Mouse (Mus musculus) liver, embryonic 14.5 days (tissue): ENCODE results near the gene Lsmem1.

ENCODE experiments used
- CTCF ChIP-seq: IDR thresholded peaks from 2 replicates; pipeline ENCODE4 v1.5.1; 2016; ENCODE audit warnings: antibody characterized with exemption, low read depth, control low read depth
- EP300 ChIP-seq: IDR thresholded peaks from 2 replicates; pipeline ENCODE4 v1.6.1; 2016; ENCODE audit warnings: antibody characterized with exemption, low read depth

- TF ChIP-seq CTCF (no peak), EP300 (no peak)
Measured at GRCm38 (mm10) chr12:40223676-40224075, 24.4 kb upstream of the Lsmem1 start.
